Mouse (Mus musculus) megakaryocyte, embryonic 14.5 days (primary cell): Measurements from ENCODE around the gene Il17rc.

Experiments
- FLI1 ChIP-seq: IDR thresholded peaks from 2 replicates; pipeline ENCODE4 v1.6.1; 2012; ENCODE audit warnings: low read length, inconsistent platforms, mixed read lengths
- GATA1 ChIP-seq: IDR thresholded peaks from 3 replicates; pipeline ENCODE4 v1.6.1; 2012; ENCODE audit warnings: mixed read lengths, low read length, inconsistent platforms, borderline replicate concordance

GRCm38 (mm10) chr6:113468512-113468911, 2.7 kb upstream of the Il17rc start:
- TF ChIP-seq GATA1 (no peak), FLI1 (no peak)
